Mouse (Mus musculus) right cerebral cortex, adult 2 months (tissue): Measurements from ENCODE around the gene Itpkc.
"Not testable (repeated sequence)": the region's sequence is repeated elsewhere in the genome, so short reads cannot be mapped to it uniquely, and the experiment has no call there.

Experiments
- DNase-seq, 2 experiments: peaks; one replicate each; pipeline ENCODE4 v3.0.0; 2021 to 2022; ENCODE audit warnings: low spot score in 2 of 2

The Itpkc gene

DNA sequence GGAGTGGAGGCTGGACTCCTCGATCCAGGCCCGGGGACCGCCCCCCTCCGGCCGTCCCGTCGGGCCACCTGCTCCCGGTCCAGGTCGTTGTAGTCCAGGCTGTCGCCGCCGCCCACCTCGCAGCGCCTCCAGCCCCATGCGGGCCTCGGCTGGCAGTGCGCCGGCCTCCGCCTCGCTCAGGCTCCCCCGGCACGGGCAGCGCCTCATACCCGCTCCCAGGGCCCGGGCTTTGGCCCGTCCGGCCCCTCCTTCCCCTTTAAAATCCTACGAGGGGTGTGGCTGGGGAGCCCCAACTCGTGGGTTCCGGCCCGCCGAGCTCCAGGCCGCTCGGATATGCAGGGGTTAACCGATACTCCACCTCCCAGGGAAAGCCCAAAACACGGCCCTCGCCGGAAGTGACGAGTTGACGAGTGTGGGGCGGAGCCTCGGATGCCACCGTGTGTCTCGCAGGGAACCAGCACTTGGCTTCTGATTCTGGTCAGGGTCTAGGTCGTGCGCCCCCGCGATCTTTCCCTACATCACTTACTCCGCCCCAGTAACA lies at the start of gene Itpkc:
TSS of gene Itpkc (minus strand) at position 381 of the 541 bp plus-strand sequence.
- peak; percentile 88 to 94 for DNase-seq

DNA sequence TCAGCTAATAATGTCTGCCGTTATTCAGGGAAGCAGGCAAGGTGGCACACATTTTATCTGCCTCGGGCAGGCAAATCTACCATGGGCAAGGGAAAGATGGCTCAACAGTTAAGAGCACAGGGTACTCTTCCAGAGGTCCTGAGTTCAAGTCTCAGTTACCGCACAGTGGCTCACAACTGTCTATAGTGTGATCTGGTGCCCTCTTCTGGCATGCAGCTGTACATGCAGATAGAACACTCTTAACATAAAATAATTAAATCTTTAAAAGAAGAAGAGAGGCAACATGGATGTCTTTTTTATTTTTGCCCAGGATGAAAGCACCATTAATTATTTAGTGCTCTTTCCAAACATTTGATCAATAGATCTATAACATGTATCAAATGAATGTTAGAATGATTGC lies 48.7 kb upstream of the Itpkc start:
- DNase-seq = no peak

DNA sequence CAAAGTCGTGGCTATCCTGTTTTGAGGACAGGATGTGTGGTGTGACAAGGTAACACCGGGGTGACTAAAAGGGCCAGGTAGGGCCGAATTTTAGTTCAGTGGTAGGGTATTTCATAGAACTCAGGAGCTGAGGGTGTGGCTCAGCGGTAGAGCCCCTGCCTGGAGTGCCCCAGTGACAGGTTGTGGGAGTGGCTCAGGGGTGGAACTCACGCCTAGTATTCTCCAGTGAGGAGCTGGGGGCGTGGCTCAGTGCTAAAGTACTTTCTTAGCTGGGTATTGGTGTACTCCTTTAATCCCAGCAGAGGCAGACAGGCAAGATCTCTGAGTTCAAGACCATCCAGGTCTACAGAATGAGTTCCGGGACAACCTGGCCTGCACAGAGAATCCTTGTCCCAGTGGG lies 47.6 kb upstream of the Itpkc start:
- DNase-seq = no peak

DNA sequence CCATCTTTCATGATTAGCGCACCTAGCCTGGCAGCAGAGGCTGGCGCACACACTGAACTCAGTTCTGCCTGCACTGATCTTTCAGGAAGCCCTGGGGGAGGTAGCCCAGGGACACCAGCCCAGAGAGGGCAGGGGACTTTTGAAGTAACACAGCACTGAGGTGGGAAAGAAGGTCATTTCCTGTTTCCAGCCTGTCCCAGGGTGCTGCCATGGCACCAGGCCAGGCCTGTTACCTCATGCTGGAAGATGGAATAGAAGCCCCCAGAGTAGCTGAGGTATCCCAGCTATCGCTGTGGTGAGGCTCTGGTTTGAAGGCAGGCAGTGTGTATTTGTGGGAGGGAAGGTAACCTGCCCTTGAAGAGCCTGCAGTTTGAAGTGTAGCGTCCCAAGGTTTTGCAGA lies 46.5 kb upstream of the Itpkc start:
- DNase-seq = no peak

DNA sequence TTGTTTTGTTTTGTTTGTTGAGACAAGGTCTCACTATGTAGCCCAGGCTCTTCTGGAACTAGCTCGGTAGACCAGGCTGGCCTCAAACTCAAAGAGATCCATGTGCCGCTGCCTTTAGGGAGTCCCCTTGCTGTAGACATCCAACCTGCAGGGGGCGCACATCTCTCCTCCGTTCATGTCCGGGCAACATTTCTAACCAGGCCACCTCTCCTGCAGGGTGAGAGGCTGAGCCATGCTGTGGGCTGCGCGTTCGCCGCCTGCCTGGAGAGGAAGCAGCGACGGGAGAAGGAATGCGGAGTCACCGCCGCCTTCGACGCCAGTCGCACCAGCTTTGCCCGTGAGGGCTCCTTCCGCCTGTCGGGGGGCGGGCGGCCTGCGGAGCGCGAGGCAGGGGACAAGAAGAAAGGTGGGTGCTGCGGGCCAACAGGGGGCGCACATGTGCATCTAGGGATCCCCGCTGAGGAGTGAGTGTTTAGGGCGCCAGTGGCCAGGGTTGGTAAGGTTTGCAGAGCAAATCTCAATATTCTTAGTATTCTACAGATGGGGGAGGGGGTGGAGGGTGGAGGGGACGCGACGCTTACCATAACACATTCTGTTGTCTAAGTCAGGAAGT lies 45.4 kb upstream of the Itpkc start:
- no peak for DNase-seq

DNA sequence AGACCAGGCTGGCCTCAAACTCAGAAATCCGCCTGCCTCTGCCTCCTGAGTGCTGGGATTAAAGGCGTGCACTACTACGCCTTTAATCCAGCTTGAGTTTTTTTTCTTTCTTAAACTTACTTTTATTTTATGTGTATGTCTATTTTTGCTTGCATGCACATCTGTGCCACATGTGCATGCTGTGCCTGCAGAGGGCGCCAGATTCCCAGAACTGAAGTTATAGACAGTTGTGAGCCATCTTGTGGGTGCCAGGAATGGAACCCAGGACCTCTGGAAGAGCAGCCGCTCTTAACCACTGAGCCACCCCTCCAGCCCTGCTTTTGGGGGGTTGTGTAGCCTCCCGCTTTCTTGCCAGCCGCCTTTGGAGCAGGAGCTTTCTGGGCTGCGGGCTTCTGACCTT lies 43.0 kb upstream of the Itpkc start:
- no peak for DNase-seq

DNA sequence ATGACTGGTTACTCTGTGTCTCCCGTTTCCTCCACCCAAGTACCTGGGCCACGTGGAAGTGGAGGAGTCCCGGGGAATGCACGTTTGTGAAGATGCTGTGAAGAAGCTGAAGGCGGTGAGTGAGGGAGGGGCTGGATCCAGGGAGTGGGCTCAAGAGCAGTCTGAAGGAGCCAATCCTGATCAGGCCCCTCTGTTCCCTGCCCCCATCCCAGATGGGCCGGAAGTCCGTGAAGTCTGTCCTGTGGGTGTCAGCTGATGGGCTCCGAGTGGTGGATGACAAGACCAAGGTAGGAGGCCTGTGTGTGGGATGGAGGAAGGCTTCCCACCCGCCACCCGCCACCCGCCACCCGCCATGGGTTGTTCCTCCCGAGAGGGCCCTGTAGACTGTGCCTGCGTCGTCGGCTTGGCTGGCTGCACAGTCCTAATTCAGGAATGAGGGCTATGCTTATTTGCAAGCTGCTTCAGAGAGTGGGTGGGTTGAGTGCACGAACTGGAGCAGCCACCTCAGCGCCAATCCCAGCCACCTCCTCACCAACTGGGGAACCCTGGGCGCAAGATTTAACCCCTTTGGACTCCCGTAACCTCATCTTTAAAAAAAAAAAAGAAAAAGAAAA lies 38.2 kb upstream of the Itpkc start:
- DNase-seq = peak; percentile 89 to 91

DNA sequence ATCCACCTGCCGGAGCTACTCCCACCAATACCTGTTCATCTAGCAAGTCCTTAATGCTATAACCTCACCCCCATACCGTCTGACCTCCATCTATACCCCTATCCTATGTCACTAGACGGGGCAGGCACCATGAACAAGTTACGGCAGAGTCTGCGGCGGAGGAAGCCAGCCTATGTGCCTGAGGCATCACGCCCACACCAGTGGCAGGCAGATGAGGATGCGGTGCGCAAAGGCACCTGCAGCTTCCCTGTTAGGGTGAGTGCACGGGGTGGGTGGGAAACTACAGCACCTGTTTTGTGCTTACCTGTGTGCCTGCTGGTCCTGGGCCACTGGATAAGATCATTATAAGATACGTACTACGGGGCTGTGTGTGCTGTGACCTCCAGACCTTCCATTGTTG lies 36.3 kb upstream of the Itpkc start:
- DNase-seq = peak in 1 of 2 experiments; percentile 34

DNA sequence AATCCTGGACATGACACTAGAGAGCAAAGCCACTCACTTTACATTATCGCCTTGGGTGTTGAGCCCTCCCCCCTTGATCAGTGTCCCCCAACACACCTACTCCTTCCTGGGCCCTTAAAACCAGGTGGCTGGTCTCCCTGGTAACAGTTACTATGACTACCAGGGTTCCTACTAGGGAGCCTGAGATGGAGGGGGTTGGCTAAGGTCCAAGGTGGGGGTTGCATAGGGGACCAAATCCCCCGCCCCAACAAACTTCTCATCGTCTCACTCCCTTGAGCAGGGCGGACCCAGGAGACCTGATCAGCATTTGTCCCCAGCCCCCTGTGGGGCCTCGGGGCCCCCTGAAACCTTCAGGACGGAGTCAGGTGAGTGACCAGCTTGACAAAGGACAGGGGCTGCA lies 33.4 kb upstream of the Itpkc start:
- peak in 1 of 2 experiments; percentile 48 for DNase-seq

DNA sequence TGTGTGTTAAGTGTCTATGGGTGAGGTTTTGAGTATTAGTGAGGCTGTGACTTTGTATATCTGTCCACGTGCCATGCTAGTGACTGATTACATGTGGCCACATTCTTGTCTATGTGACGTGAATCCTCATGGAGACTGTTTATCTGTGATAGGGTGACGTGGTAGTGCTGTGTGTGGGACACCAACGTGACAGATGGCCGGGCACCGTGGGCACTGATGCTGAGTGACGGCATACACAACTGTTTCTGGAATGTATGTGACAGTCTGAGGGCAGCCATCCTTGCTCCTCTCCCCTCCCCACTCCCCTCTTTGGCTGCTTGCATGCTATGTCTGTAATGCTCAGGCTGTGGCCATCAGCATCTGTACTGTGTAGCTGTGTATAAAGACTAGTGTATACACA lies 32.4 kb upstream of the Itpkc start:
- DNase-seq = peak; percentile 56 to 74

DNA sequence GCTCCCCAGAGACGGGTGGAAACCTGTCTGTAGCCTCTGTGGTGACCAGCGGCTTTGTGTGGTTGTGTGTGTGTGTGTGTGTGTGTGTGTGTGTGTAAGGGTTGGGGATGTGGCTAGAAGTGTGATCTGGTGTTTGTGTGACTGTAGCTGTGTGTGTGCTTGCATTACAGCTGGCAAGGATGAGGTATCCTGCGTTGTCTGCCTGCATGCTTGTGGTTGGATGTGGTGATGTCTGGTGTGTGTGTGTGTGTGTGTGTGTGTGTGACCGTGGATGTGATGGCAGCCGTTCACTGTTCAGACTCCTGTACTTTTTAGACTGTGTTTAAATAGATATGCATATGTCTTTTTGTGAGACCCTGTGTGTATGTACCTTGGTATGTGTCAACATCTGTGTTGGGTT lies 31.3 kb upstream of the Itpkc start:
- DNase-seq = peak; percentile 34 to 55

DNA sequence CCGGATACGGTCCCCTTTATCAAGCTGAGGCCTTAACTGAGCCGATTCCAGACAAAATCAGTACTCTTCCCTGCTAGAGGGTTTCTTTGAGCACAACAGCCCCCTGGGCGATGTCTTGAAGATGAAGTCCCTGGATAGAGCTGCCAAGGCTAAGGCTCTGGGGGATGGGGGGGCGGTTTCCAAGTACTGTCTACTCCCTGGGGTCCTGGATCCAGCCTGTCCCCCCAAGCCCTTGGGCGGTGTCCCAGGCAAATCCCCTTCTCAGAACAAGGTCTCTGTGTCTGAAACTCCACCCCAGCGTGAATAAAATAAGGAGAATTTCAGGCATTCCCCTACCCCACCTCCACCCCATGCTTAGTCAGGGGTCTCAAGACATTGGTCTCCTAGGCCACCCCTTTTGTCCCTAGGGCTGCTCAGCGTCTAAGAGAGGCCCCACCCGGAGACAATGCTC lies 30.8 kb upstream of the Itpkc start:
- DNase-seq = no peak

DNA sequence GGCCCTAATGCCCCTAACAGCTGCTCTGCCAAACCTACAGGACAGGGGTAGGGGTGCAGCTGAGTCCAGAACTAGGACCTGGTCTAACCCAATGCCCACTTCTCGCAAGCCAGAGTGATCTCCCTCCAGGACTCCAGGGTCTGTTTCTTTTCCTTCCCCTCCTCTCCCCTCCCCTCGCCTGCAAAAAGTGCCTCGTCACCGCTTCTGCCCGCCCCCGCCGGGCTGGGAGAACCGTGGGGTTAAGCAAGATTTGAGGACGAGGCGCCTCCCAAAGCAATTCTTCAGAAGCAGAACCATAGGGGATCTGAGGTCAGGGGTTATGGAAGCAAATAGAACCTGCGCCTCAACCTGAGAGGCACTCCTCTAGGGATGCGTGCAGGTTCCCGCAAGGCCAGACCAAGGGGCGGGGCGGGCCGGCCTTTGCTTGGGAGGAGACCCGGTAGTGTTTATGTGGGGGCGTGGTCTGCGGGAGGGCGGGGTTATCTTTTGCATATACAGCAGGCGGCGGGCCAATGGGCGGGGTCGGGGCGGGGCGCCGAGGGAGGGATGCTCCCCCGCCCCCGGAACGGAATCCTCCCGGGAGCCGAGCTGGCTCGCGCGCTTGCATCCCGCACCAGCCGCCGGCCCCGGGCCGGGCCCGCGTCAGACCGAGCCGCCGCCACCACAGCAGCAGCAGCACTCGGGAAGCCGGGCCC lies 29.9 kb upstream of the Itpkc start, which contains the start of gene Numbl:
TSS of gene Numbl (plus strand) at position 229 of the 695 bp plus-strand sequence.
- DNase-seq = peak; percentile 84 to 91

DNA sequence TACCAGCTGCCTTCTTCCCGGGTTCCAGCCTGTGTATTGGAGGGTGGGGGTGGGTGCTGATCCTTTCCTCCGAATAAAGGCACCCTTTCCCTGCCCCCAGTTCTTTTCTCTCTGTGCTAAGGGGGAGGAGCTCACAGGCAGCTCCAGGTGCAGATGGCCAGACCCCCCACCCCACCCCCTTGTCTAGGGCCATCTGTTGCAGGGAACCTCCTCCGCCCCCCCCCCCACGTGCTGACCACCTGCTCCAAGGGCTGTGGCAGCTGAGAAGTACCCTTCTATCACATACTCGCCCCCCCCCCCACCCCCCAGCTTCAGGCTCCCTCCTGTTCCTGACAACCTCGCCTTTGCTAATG lies 29.4 kb upstream of the Itpkc start:
- DNase-seq = no peak

DNA sequence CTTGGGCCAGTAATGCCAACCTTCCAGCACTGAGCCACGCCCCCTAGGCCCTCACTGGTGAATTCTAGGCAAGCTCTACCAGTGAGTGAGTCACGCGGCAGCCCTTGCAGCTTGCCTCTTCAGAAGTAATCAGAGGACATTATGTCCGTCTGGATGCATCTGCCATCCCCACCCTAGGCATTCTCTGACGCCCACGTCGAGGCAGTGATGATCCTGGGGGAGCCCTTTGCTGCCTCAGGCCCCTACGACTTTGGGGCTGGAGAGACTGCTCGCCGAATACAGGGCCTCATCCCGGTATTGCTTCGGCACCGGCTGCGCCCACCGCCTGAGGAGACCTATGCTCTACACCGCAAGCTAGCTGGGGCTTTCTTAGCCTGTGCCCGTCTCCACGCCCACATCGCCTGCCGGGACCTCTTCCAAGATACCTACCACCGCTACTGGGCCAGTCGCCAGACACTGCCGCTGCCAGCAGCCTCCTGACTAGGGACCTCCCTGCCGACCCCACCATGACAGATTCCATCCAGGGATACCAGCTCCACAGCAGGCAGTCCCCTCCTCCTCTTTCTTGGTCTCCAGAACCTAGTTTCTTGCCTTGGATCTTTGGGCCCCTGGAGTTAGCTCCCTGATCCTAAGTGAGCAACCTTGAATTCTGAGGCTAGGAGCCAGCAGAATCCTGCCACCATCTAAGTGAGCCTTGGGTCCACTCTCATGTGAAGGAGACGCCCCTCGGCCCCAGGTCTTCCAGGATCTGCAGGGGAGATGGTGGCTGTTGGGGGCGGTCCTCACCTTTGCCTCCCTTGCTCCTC lies 28.8 kb upstream of the Itpkc start:
- peak; percentile 75 to 80 for DNase-seq

DNA sequence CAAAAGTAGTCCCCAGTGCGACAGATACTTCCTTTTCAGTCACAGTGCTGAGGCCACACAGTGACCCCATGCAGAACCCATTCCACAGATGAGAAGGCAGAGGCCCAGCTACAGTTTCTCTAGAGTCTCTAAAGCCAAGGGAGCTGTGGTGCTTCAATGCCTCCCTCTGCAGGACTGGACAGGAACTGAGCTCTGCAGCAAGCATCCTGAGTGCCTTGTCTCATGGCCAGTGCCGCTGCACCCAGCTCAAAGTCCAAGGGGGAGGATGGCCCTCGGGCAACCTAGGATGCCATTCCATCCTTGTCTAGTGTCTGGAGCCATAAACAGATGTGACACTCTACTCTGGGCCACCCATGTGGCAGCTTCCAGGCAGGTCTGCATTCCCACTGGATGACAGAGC lies 27.3 kb upstream of the Itpkc start:
- DNase-seq = no peak

DNA sequence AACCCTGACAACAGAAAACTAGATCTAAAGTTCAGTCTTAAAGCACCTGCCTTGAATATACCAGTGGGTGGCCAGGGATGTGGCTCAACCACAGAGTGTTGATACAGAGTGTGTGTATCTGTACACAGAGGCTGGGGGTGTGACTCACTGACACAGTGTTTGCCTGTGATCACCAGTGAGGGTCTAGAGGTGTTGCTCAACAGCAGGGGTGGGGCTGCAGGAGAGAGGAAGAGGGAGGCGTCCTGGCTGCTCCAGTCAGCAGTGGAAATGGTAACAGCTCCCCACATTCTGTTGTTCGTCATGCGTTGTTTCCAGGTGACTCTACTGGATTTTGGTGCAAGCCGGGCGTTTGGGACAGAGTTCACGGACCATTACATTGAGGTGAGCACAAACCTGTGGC lies 23.5 kb upstream of the Itpkc start:
- DNase-seq = no peak

DNA sequence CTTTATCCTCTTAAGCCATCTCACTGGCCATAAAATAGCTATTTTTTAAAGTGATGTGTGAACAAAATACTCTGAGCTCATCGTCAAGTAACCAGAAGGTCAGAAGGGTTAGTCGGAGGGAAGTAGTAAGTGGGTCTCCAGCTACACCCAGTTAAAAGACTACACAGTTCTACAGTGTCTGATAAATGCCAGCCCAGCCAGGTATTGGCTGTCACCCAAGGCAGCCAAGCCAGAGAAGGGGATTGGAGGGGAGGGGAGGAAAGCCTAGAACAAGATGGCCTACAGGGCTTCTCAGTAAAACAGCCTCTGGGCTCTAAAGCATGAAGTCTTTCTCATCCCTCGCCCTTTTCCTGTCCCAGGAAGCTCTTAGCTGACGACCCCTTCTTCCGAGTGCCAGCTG lies 21.5 kb upstream of the Itpkc start:
- no peak for DNase-seq

DNA sequence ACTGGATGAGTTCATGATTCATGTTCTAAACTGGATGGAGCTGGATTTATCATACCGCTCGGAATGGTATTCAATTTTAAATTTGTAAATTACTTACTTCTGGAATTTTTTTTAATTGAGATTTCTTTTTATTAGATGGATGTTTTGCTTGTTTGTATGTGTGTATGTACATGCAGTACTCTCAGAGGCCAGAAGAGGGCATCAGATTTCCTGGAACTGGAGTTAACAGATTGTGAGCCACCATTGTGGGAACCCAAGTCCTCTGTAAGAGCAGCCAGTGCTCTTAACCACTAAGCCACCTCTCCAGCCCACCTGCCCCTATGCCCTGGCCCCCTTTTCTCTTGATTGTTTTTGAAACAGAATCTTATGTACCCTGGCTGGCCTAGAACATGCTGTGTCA lies 20.7 kb upstream of the Itpkc start:
- peak in 1 of 2 experiments; percentile 30 for DNase-seq

DNA sequence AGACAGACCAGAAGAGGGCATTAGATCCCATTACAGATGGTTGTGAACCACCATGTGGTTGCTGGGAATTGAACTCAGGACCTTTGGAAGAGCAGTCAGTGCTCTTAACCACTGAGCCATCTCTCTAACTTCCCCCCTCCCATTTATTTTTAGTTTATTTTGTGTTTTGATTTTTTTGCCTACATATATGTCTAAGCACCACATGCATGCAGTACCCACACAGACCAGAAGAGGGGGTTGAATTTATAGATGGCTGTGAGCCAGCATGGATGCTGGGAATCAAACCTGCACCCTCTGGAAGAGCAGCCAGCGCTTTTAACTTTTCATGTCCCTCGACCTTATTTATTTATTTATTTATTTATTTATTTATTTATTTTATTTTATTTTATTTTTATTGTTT lies 15.6 kb upstream of the Itpkc start:
- DNase-seq = not testable (repeated sequence)

DNA sequence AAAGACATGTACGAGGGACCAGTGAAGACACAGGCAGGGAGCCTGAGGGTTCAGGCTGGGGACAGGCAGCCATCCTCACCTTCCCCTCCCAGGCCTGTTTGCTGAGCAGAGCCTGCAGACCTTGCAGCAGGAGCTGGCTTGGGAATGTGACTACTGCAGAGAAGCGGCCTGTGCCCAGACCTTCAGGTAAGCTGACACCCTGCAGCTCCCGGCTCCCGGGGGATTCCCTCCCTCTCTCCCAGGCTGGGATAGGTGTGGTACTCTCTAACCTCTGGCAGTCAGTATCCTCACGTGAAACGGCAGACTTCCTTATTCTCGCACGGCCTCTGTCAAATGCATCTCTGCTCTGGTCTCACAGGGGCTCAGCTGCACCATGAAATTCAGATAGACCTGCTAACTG lies 14.8 kb upstream of the Itpkc start:
- DNase-seq = no peak

DNA sequence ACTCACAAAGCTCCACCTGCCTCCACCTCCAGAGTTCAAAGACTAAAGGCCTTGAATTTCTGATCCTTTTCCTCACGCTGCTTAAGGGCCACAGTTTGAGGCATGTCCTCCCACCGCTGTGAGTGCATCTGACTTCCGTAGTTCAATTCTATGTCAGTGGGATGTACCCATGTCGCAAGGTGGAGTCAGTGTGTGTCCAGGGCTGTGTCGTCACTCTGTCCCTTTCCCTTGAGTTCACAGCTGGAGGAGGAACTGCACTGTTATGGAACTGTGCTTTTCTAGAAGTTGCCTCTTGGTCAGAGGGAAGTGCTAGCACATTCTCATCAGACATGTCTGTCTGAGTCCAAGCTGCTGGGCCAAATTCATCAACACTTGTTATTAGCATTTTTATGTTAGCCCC lies 10.1 kb upstream of the Itpkc start:
- DNase-seq = no peak
